Mouse (Mus musculus) CD8-positive naive resting alpha-beta T cell, adult 2 months (primary cell): ENCODE data around the gene Sgcb.

ENCODE experiments used
- DNase-seq, 2 experiments: peaks; one replicate each; pipeline ENCODE4 v3.0.0; 2022; ENCODE audit warnings: low read depth in 2 of 2, low spot score in 2 of 2

The Sgcb gene

DNA sequence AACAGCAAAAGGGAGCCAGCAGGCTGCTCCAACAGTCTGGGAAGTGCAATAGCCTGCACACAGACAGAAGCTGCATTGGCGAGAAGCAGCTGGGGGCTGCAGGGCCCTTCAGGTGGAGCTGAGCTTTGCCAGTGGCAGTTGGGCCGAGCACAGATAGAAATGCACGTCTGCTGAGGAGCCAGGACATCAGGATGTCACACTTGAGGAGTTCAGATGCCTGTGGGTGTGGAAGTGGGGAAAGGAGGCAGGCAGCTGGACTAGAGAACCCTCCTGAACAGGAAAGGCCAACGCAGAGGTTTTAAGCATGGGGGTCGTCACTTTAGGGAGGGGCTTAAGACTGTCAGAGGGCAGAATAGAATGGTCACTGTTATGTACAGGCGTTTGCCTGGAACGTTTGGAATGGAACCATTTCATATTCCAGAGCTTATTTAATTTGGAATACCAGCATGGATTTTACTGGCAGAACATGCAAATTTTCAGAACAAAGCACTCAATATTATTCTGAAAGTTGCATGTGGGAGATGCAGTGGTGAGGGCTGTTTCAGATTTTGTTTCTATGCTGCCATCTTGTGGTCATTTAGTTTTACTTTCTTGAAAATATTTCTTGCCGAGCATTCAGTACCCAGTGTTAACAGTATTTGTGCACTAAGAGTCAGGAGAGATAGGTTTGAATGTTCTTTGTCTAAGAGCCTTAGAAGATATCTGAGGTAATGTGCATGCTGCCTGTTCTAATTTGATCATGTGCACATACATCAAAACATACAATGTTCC, 10.1 kb downstream of the Sgcb start:
- DNase-seq = peak in 1 of 2 experiments; percentile 19

DNA sequence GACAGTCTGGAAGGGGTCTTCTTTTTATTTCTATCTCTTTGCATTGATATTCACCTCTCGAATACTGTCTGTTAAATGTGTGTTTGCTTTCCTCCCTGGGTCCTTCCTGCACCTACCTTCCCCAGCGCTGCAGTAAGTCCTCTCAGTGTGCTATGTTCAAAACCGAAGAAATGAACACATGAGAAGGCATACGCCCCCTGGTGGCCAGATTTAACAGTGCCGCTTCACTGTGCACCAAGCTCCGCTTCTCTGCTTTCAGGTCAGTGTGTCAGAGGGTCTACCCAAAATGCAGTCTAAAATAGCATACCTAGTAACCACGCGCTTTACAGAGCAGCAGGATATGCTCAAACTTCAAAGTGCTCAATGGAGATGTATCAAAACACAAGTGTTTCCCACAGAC, 14.4 kb downstream of the Sgcb start:
- DNase-seq = peak; percentile 66 to 69

DNA sequence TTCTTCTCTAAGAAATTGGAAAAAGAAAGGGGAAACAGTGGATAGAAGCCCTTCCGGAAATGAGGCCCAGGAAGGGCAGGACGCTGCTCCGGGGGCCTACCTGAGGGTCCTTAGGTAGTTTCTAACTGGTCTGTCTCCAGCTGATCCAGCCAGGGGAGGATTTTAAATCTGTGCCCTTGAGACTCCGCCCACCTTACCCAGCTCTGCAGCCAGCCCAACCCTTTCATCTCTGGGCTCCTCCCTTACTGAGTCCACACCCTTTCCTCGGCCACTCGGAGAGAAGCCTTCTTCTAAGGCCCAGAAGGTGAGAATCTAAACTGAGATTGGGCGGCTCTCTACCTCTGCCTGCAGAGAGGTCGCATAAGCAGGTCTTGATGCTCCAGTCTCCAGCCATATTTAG, 15.3 kb downstream of the Sgcb start, which contains the start of gene Lrrc66:
Lrrc66 (minus strand) TSS at position 236 of the 400 bp plus-strand sequence.
- DNase-seq = no peak

DNA sequence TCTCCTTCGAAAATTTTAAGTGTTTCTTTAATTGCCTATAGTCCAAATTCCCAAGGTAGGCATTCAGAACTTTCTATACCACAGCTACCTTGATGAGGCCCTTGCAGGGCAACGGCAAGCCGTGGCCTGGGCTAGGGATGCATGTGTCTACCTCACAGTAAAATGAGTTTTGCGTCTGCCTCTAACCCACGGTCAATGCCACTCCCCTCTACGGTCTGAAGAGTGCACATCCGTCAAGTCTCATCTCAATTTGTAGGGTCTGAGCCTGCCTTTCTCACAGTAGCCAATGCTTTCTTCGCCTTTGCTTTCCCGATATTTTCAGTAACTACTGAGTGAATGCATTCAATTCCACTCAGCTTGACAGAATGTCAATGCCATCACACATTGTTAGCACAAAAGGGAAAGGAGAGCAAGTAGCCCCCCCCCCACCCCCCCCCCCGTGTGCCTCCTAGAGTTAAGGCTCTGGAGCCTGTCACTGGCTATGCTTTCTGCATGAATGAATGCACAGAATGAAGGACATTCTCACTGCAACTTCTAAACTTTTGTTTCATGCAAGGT, 16.5 kb downstream of the Sgcb start:
- DNase-seq = no peak

DNA sequence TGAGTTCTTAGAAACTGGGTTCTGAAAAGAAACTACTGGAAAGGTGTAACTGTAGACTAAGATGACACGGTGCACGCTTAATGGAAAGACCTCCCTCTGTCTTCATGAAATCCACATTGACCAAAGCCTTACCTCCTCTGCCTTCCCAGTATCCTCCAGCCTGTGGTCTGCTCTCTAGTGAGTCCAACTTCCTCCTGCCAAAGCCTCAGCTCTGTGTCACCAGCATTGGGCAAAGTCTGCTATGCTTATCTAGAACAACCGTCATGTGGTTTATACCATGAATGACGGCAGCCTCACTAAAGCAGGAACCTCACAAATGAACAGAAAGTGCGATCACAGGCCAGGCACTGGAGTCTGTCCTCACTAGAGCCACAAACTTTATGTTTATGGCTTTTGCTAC, 17.4 kb downstream of the Sgcb start:
- DNase-seq = no peak

DNA sequence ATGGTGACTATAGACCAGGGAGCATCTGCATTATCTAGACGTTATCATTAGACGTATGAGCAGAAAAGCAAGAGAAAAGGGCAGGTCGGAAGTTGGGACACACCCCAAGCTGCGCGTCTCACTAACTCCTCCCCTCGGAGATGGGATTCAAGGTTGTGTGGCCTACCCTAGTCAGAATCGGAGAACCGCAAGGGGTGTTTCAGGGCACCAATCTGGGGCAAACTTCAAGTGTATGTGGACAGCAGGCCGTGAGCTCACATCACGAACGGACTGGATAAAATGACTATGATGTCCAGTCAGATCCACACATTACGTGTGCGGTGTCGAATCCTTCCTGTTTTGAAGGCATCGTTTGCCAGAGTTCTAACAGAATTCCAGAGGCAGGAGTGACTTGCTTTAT, 19.6 kb downstream of the Sgcb start:
- DNase-seq = no peak

DNA sequence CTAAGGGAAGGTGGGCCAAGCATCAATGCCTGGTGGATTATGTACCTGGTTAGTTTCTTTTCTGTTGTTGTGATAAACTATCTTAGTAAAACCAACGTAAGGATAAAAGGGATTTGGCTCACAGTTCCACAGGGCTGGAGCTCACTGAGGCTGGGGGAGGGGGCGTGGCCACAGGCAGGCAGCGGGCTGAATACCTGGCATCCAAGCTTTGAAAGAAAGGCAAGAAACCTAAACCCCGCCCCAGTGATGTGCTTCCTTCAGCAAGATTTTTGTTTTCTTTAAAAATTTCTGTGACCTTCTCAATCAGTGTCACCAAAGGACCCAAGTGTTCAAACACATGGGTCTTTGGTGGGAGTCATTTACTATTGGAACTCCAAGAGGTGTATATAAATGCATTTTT, 20.0 kb downstream of the Sgcb start:
- no peak for DNase-seq

DNA sequence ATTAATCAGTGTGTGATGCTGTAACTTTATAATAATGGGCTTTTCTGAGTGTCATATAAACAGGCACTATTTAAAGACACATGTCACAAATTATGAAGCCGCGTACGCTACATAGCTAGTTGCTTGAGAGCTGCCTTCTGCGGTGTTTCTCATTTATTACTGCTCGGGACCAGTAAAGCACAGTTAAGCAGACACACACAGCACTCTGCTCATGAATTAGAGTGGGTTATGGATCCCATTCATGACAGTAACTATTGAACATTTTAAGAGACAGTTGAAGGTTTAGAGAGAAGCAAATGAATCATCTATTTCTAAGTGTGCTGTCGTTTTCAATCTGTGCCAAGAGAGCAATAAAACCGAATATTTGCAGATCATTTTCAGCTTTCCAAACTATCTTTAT, 20.7 kb downstream of the Sgcb start:
- DNase-seq = no peak

DNA sequence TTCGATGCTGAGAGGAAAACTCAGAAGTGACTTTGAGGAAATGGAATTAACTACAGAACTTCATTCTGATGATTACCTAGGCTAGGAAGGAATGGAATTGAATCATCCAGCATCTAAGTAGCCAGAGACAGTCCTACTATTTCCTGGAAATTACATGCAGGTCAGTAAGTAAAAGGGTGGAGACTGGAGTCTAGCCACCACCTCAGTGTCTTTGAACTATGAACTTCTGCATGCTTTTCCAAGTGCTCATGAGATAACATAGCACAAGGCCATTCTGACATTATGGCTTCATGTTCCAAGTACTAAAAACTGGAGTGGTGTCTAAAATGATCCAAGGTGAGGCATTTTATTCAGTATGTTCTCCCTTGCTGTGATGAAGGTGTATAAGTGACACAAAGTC, 22.1 kb downstream of the Sgcb start:
- DNase-seq = no peak

DNA sequence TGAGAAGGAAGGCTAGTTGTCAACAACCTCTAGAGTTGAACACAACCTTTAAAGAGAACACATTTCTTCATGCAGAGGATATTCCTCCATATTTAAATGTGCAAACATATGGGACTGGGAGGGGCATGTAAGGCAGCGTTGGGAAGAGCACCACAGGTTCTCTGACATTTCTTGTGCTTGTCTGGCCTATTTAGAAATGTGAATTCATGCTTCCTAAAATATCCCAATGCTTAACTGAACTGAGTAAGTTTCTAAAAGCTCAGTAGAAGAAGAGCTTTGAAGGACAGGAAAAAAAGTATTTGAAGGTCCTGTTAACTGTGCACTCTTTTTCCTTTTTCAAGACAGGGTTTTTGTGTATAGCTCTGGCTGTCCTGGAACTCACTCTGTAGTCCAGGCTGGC, 28.6 kb downstream of the Sgcb start:
- DNase-seq = no peak

DNA sequence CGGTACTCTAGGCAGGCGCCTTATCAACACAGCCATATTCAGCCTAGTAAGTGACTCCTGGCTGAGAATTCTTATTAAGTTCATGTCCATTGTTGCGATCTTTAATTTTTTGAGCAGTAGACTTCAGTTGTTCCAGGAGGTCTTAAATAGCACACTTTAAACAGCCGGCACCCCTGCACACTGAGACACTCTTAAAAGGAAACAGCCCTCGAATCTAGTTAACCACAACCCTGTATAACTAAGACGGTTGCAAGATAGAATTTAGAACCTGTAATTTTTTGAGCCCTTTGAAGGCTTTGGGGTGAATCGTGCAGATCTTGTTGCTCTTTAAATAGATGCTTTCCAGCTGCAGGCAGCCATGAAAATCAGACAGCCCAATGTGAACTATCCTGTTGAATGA, 32.4 kb downstream of the Sgcb start:
- DNase-seq = no peak

DNA sequence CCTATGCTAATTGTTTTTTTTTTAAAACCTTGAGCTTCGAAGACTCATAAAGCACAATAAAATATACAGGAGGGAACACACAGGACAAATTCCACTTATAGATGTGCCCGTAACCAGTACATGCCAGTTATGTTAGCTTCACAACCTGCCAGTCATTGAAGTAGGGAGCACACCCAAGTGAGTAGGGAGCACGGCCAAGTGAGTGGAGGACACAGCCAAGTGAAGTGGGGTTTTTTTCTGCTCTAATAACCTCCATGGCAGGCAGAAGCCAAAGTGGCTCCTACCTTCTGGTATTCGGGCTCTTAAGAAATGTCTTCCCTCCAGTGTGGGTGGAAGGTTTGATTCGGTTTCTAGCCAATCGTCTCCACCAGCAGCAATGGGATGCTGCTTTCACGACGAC, 34.3 kb downstream of the Sgcb start:
- no peak for DNase-seq

DNA sequence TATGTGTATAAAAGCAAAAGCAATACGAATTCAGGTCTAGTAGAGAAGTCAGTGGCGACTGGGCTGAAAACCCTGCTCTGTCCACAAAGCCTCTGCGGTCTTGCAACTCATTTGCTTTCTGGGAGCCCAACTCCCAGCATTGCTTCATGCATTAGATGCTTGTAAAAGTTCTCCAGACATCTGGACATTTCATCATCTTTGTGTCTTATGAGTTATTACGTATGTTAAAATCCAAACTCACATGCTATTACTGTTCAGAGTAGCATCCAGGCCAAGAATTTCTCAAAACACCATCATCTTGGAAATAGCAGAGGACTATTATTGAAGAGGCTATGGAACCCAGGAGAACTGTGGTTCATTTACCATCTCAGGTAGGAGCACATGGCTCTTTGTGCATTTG, 36.5 kb downstream of the Sgcb start:
- no peak for DNase-seq

DNA sequence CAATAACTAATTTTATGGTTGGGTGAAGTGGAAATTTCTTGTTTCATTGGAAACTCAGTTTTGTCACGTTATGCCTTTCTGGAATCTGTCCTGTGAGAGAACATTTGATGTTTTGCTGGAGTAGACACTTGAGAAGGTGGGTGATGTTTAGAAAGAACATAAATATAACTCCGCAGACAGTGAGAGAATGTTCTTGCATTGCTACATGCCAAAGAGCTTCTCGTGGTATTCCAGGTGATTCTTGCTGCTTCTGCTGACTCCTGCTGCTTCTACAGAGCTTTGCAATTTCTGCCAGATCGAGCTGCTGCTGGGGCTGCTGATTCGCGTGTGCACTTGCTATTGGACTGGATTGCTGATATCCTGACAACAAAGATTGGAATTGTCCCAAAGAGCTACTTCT, 42.6 kb downstream of the Sgcb start:
- DNase-seq = no peak

DNA sequence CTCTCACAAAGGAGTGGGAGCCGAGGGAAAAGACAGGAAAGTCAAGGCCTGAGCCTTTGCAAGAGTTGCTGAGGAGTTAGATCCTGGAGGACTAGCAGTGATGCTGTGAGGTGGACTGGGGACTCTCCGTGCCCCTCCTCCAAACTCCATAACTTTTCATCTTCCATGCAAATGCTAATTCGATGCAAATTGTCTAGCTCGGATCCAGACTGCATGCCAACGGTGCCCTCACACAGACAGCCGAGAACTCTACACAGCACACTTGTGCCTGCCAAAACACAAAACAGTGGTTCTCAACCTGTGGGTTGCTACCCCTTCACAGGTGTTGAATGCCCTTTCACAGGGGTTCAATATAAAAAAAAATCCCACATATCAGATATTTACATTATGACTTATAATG, 43.0 kb downstream of the Sgcb start:
- DNase-seq = no peak

DNA sequence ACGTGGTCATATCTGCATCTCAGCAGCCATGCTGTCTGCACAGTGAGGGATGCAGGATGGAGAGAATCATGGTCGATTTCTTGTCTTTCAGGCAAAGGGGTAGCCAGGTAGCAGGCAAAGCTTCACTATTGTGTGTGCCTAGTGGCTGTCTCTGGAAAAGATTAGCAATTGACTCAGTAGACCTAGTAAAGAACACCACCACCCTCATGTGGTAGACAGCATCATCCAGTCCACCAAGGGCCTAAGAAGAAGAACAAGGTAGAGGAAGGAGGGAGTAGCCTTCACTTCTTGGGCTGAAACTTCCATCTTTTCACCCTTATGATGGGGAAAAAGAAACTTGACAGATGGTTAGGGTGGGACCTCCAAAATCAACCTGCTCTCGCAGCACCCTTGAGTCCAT, 44.7 kb downstream of the Sgcb start:
- DNase-seq = no peak

DNA sequence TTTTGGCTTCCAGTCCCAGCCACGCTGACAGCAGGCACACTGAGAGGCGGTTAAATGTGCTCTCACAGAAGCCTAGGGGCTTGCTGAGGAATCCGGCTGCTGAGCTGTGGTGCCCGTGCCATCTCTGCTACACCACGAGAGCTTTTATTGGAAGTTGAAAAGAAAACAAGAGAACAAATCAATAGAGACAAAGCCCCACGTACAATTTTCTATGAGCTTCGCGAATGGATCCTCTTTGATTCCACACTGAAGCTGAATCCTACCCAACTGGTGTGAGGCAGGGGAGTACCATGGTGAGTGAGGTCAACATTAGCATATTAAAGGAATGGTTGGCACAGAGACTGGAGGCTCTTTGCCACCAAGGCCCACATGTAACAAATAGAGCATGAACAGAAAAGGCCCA, 46.2 kb downstream of the Sgcb start:
- DNase-seq = no peak

DNA sequence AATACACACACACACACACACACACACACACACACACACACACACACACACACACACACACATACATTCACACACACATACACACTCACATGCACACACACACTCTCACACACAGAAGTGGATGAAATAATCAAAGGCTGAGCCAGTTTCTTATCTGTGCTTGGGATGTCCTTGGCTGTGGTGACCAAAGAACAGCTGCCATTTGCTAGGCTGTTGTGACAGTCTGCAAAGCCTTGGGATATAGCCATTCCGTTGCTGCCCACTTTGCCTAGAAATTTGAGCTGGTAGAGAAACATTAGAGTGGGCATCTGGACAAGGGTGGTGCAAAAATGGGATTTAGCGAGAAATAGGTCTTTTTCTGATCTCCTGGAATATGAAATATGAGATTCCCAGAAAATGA, 47.6 kb downstream of the Sgcb start:
- DNase-seq = no peak

DNA sequence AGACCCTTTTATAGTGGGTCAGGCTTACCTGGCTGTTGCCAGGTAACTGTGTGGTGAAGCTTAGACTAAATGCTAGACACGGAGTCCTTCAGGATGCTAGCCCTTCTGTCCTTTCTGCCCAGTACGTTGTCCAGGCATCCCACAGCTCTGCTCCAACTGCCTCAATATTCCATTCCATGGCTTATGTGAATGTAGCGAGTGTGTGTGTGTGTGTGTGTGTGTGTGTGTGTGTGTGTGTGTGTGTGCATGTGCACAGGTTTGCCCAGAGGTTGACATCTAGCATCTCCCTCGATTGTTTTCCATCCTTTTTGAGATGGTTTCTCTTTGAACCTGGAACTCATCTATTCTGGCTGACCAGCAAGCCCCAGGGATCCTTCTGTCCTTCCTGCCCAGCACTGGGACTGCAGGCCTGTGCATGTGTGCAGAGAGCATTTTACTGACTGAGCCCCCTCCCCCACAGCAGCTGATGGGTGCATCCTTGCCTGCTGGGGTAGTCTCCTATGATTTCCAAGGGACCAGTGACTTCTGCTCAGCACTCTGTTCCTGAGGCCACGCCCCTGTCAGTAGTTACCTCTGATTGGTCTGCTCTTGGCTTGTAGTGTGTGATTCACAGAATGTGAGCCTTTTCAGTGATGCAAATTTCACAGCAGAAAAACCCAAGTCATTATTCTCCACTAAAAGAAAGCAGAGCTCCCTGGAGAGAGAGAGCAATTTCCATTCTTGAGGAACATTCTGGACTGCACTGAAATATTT, 48.5 kb downstream of the Sgcb start:
- DNase-seq = no peak

DNA sequence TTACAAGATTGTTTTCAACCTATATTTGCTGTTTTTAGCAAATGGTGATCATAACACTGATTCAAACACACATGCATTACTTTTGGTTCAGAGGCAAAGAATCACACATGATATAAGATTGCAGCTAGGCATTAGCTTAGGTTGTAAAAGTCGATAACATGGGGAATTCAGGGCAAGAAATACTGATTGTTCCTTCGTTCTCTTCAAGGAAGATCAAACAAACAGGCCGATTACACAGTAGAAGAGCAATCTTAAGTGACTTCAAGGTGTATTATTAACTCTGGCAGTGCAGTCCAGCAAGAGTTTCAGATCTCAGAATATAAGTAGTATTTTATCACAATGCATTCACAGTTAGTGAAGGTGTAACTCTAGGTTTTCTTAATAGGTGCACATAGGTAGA, 60.5 kb downstream of the Sgcb start:
- DNase-seq = no peak

DNA sequence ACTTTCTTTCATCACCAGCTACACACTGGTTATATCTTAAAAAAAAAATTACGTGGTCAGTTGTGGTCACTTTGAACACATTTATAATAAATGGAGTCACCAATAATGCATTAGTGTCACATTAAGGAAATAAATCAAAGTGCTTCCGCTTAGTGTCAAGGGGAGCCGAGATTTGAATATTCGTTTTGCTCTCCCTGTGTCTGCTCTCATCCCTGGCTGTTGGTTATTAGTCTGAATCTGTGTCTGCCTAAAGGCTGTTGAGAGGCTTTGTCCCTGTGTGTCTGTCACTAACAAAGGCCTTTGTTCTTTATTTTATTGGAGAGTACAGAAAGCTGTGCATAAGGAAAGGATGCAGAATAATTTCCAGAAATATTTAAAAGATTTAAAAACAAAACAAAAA, 61.0 kb downstream of the Sgcb start:
- no peak for DNase-seq
